Mouse (Mus musculus) C2C12 (cell line): ENCODE measurements at regions not wholly inside any gene's neighbourhood (a gene's known extent, or its start where the extent isn't known, plus 50 kb on each side); places are given as distances from the start of the nearest gene placed in this dataset.

ENCODE experiments used
- H3K27me3 ChIP-seq: one replicate; pipeline ENCODE4 v1.6.1; 2011; ENCODE audit not compliant: control insufficient read depth, insufficient read depth, insufficient read length
- H3K36me3 ChIP-seq: one replicate; pipeline ENCODE4 v1.6.1; 2011; ENCODE audit not compliant: control insufficient read depth, insufficient read depth
- H3K4me3 ChIP-seq: one replicate; pipeline ENCODE4 v1.5.1; 2011; ENCODE audit warnings: mild to moderate bottlenecking, control low read depth; ENCODE audit not compliant: poor library complexity, insufficient read depth, severe bottlenecking
- H3K79me2 ChIP-seq: one replicate; pipeline ENCODE4 v1.6.1; 2011; ENCODE audit not compliant: control insufficient read depth, insufficient read depth
- H3K79me3 ChIP-seq: one replicate; pipeline ENCODE4 v1.6.1; 2011; ENCODE audit warnings: low read depth, control low read depth
- H3ac ChIP-seq: one replicate; pipeline ENCODE3; 2011; ENCODE audit warnings: low read depth; ENCODE audit not compliant: control insufficient read depth, insufficient read length
- CEBPB ChIP-seq: IDR thresholded peaks from one replicate; pipeline ENCODE4 v1.6.1; 2011; ENCODE audit warnings: low read depth, mild to moderate bottlenecking, control low read depth, moderate library complexity
- CTCF ChIP-seq: IDR thresholded peaks from one replicate; pipeline ENCODE4 v1.5.1; 2011; ENCODE audit not compliant: control insufficient read depth, insufficient read depth, insufficient read length
- FOSL1 ChIP-seq: IDR thresholded peaks from one replicate; pipeline ENCODE4 v1.8.0; 2011; ENCODE audit warnings: mild to moderate bottlenecking, low read length; ENCODE audit not compliant: poor library complexity, insufficient read depth, severe bottlenecking
- MAX ChIP-seq: IDR thresholded peaks from one replicate; pipeline ENCODE4 v1.6.1; 2011; ENCODE audit warnings: mild to moderate bottlenecking, control low read depth
- MYOD1 ChIP-seq: IDR thresholded peaks from one replicate; pipeline ENCODE4 v1.6.1; 2011; ENCODE audit warnings: low read depth; ENCODE audit not compliant: control insufficient read depth, insufficient read length
- MYOG ChIP-seq: IDR thresholded peaks from one replicate; pipeline ENCODE4 v1.6.1; 2011; ENCODE audit not compliant: control insufficient read depth, insufficient read length; ENCODE audit errors: extremely low read depth
- USF1 ChIP-seq: IDR thresholded peaks from one replicate; pipeline ENCODE4 v1.6.1; 2011; ENCODE audit warnings: low read depth, mild to moderate bottlenecking, control low read depth, moderate library complexity

GRCm38 (mm10) chr2:59406976-59407375 lies 77.5 kb upstream of the Dapl1 start:
- no peaks in the 10 kb centered on the region for H3K36me3 ChIP-seq
- no peak for TF ChIP-seq USF1
- TF ChIP-seq MYOG, result no peak
- no peak for TF ChIP-seq MYOD1
- no peak overlapping the region for H3ac ChIP-seq
- H3K79me3 ChIP-seq, result no peaks in the 10 kb centered on the region
- no peaks in the 10 kb centered on the region for H3K27me3 ChIP-seq
- H3K4me3 ChIP-seq, result no peak overlapping the region
- H3K79me2 ChIP-seq, result no peaks in the 10 kb centered on the region

- H3K4me3 ChIP-seq, result no peak overlapping the region
- H3K27me3 ChIP-seq, result no peaks in the 10 kb centered on the region
- no peak overlapping the region for H3ac ChIP-seq
Measured at GRCm38 (mm10) chr2:59407512-59407988, 76.9 kb upstream of the Dapl1 start.

GRCm38 (mm10) chr2:59408040-59408587 lies 76.3 kb upstream of the Dapl1 start:
- Histone ChIP-seq H3K36me3 (no peaks in the 10 kb centered on the region), H3K4me3 (no peak overlapping the region), H3ac (no peak overlapping the region), H3K27me3 (no peaks in the 10 kb centered on the region), H3K79me2 (no peaks in the 10 kb centered on the region), H3K79me3 (no peaks in the 10 kb centered on the region)
- no peak for TF ChIP-seq CTCF
- TF ChIP-seq MYOD1, result no peak
- no peak for TF ChIP-seq USF1
- TF ChIP-seq MAX, result no peak
- no peak for TF ChIP-seq CEBPB
- no peak for TF ChIP-seq FOSL1
- no peak for TF ChIP-seq MYOG

More at GRCm38 (mm10) chr2:59407512-59407988, 76.9 kb upstream of the Dapl1 start:
- Histone ChIP-seq H3K79me2 (no peaks in the 10 kb centered on the region), H3K79me3 (no peaks in the 10 kb centered on the region), H3K36me3 (no peaks in the 10 kb centered on the region)
- TF ChIP-seq MYOG (no peak), USF1 (no peak), FOSL1 (no peak), MAX (no peak), CEBPB (no peak), MYOD1 (no peak), CTCF (no peak)

GRCm38 (mm10) chr2:59414612-59415011 lies 69.8 kb upstream of the Dapl1 start:
- Histone ChIP-seq H3K79me2 (no peaks in the 10 kb centered on the region), H3K79me3 (no peaks in the 10 kb centered on the region), H3K4me3 (no peak overlapping the region), H3K36me3 (no peaks in the 10 kb centered on the region), H3K27me3 (no peaks in the 10 kb centered on the region), H3ac (no peak overlapping the region)
- TF ChIP-seq CTCF, result no peak

- no peak for TF ChIP-seq USF1
- TF ChIP-seq MYOD1, result no peak
- TF ChIP-seq FOSL1, result no peak
- no peak for TF ChIP-seq MAX
- no peak for TF ChIP-seq MYOG
- Histone ChIP-seq H3K79me3 (no peaks in the 10 kb centered on the region), H3K27me3 (no peaks in the 10 kb centered on the region), H3K79me2 (no peaks in the 10 kb centered on the region), H3K36me3 (no peaks in the 10 kb centered on the region), H3ac (no peak overlapping the region), H3K4me3 (no peak overlapping the region)
Measured at GRCm38 (mm10) chr2:59416491-59417195, 67.8 kb upstream of the Dapl1 start.

- Histone ChIP-seq H3K79me2 (no peaks in the 10 kb centered on the region), H3ac (no peak overlapping the region), H3K27me3 (no peaks in the 10 kb centered on the region), H3K36me3 (no peaks in the 10 kb centered on the region), H3K79me3 (no peaks in the 10 kb centered on the region), H3K4me3 (no peak overlapping the region)
- TF ChIP-seq CEBPB (no peak), MAX (no peak), MYOD1 (peak; percentile 14)
Measured at GRCm38 (mm10) chr2:59417384-59417955, 67.0 kb upstream of the Dapl1 start.
